Comparison of ENCODE assay signal across 21 mouse cellular contexts in the genomic region with DNA sequence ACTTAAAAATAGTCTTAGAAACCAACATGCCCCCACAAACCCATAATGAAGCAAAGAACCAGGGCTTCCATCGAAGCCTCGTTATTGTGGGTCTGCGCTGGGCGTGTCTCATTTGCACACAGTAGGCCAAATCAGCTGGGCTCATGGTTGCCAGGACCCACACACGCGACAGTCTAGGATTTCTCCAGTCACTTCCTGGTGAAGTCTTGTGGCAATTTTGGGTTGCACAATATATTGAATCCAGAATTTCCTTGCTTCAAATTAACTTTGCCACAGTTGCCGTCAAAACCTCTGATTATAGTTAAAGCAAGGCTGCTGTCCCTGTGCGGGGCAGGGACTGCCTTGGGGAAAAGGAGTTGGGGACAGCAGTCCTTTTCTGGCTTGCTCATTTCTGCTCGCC.
"Had no signal": no experiment of that assay in that cellular context is flagged by ENCODE, and none has a peak within 500 bp of the region (broad histone marks: within the 10 kb centered on the region; RNA-seq: fewer than 3 reads in every experiment).

No protein-coding gene starts in this region.

- H3K4me3 ChIP-seq: layer of hippocampus, adult 2 months; liver, embryonic 12.5 days; liver, embryonic 15.5 days; lung, embryonic 15.5 days; midbrain, embryonic 13.5 days; myocyte; neural tube, embryonic 13.5 days had no signal

- DNase-seq: kidney, adult 9 months; layer of hippocampus, adult 9-11 months; liver; lung, adult 18-20 months; lung, postnatal 10 days; lung, postnatal 36 days; right cerebral cortex, adult 18-20 months; right cerebral cortex, postnatal 14 days; right cerebral cortex, postnatal 4 days; thymus, adult 2 months; thymus, postnatal 14 days; thymus, postnatal 4 days had no signal

- ATAC-seq: liver, embryonic 12.5 days; midbrain, embryonic 13.5 days; midbrain, embryonic 16.5 days had no signal

- H3K27me3 ChIP-seq: liver, embryonic 12.5 days; liver, embryonic 15.5 days; lung, embryonic 15.5 days; midbrain, embryonic 13.5 days; neural tube, embryonic 13.5 days had no signal

- H3K4me1 ChIP-seq: lung, embryonic 15.5 days had no signal

- H3K4me2 ChIP-seq: liver, embryonic 12.5 days; liver, embryonic 15.5 days; lung, embryonic 15.5 days; midbrain, embryonic 13.5 days; neural tube, embryonic 13.5 days had no signal

- H3K27ac ChIP-seq: layer of hippocampus, adult 2 months; liver, embryonic 12.5 days; liver, embryonic 15.5 days; lung, embryonic 15.5 days; midbrain, embryonic 13.5 days; neural tube, embryonic 13.5 days; stomach, postnatal 0 days had no signal

- H3K9ac ChIP-seq: liver, embryonic 12.5 days; liver, embryonic 15.5 days; lung, embryonic 15.5 days; midbrain, embryonic 13.5 days; neural tube, embryonic 13.5 days had no signal

- H3K9me3 ChIP-seq: liver, embryonic 12.5 days; liver, embryonic 15.5 days; lung, embryonic 15.5 days; midbrain, embryonic 13.5 days; neural tube, embryonic 13.5 days had no signal

- H3K36me3 ChIP-seq: midbrain, embryonic 13.5 days; neural tube, embryonic 13.5 days had no signal
